Mouse (Mus musculus) liver, adult 2 months (tissue): ENCODE data around the gene Cx3cr1.

Source experiments
- CTCF ChIP-seq: fragments of 200-500 bp; IDR thresholded peaks from 2 replicates; pipeline ENCODE4 v1.5.1; 2011; ENCODE audit warnings: low read depth, low read length, control low read depth
- POLR2A ChIP-seq: fragments of 200-500 bp; IDR thresholded peaks from 2 replicates; pipeline ENCODE4 v1.6.1; 2011; ENCODE audit warnings: low read length, control low read depth; ENCODE audit not compliant: insufficient read depth; ENCODE audit errors: extremely low read depth

DNA sequence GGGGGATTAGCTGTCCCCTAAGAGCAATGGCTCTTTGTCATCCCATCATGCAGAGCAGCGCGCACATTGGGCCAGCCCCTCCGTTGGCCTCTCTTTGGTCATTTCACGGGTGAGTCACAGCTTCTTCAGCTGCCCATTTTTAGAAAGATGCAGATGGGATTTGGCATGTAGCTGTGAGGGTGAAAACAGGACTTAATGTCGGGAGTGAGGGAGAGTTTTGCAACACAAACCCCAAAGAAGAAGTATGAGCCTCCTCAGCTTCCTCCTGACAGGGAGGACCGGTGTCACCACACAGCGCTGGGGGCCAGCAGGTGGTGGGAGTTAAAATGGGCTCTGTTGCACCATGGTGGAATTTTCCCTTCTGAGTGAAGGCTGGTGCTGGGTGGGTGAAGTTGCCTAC, 26.6 kb downstream of the Cx3cr1 start:
- TF ChIP-seq POLR2A = no peak
- TF ChIP-seq CTCF = no peak
